Mouse (Mus musculus): ENCODE measurements around the gene Tnni2.

- no peak for TF ChIP-seq CTCF (IDR thresholded peaks at IDR 0.05; ENCODE audit: low read depth)
- 0 out of 2 replicates have a peak, but pooled peaks have one; percentile 44 for TF ChIP-seq EP300 (IDR thresholded peaks at IDR 0.05; ENCODE audit: low read depth)
Measured at GRCm38 (mm10) chr7:142470808-142471413, 29.3 kb downstream of the Tnni2 start.

Data from heart, postnatal 0 days (tissue).